Mouse (Mus musculus) heart, embryonic 11.5 days (tissue): ENCODE results near the gene Abcc4. TPM values are rescaled to one million over a fixed set of nuclear protein-coding genes. Genes with fewer than 3 reads are reported as not detected.

Experiments used
- ATAC-seq: fragments of 200-750 bp; cut with Nextera tagmentation; replicated peaks from 2 replicates; pipeline ENCODE4 v1.8.0; 2017; ENCODE audit warnings: moderate library complexity; ENCODE audit not compliant: insufficient number of reproducible peaks, low FRiP score, low TSS enrichment
- H3K27ac ChIP-seq: fragments of 300-500 bp; sonication (generic); 2 replicates; pipeline ENCODE4 v1.5.1; 2014; ENCODE audit warnings: mild to moderate bottlenecking, low read depth, low read length
- H3K27me3 ChIP-seq: fragments of 300-500 bp; sonication (generic); 2 replicates; pipeline ENCODE4 v1.6.1; 2014; ENCODE audit warnings: mild to moderate bottlenecking, low read length, mixed read lengths; ENCODE audit not compliant: control insufficient read depth, insufficient read depth
- H3K36me3 ChIP-seq: fragments of 300-500 bp; sonication (generic); 2 replicates; pipeline ENCODE4 v1.6.1; 2014; ENCODE audit warnings: mild to moderate bottlenecking, low read length, moderate library complexity, mixed read lengths; ENCODE audit not compliant: control insufficient read depth, insufficient read depth
- H3K4me1 ChIP-seq: fragments of 300-500 bp; sonication (generic); 2 replicates; pipeline ENCODE4 v1.6.1; 2014; ENCODE audit warnings: low read length; ENCODE audit not compliant: control insufficient read depth, insufficient read depth
- H3K4me2 ChIP-seq: fragments of 300-500 bp; sonication (generic); 2 replicates; pipeline ENCODE4 v1.6.1; 2014; ENCODE audit warnings: mild to moderate bottlenecking, moderate library complexity
- H3K4me3 ChIP-seq: fragments of 300-500 bp; sonication (generic); 2 replicates; pipeline ENCODE4 v1.5.1; 2014; ENCODE audit warnings: low read depth, low read length
- H3K9ac ChIP-seq: fragments of 300-500 bp; sonication (generic); 2 replicates; pipeline ENCODE4 v1.6.1; 2014; ENCODE audit warnings: mild to moderate bottlenecking, low read depth, low read length, moderate library complexity
- H3K9me3 ChIP-seq: fragments of 300-500 bp; sonication (generic); replicated peaks from 2 replicates; pipeline ENCODE4 v1.6.1; 2016; ENCODE audit warnings: low read length; ENCODE audit not compliant: control insufficient read depth
- WGBS: fragments of 180-500 bp; shearing (Covaris S2); extraction: QIAGEN DNeasy Blood & Tissue Kit; methylation state at CpG from one replicate; pipeline ENCODE4 v1.1.7; 2014; ENCODE audit not compliant: insufficient replicate concordance; 5-methylcytosine and 5-hydroxymethylcytosine counted together
- polyA plus RNA-seq: library from polyadenylated mRNA; unstranded; fragments of >200 nt; fragmentation: Nextera tagmentation; extraction: Ambion mirVana; gene quantifications from 2 replicates; pipeline ENCODE4 v1.2.1, GENCODE M21; 2014

Abcc4 gene
- polyA plus RNA-seq, 1 experiment from 2014 or later, result 1.6 TPM

- no peak for ATAC-seq
- WGBS, result 54% methylated on average over 3 of the region's 3 CpGs
- no peak overlapping the region for H3K4me2 ChIP-seq
Measured at GRCm38 (mm10) chr14:118621449-118621789, 84.6 kb downstream of the Abcc4 start.

GRCm38 (mm10) chr14:118620773-118621448 lies 85.1 kb downstream of the Abcc4 start:
- ATAC-seq, result no peak
- Histone ChIP-seq H3K4me1 (0 out of 2 replicates have a peak, but pooled peaks cover 9% of the 10 kb centered on the region), H3K9ac (no peak overlapping the region), H3K4me3 (no peak overlapping the region), H3K27ac (no peak overlapping the region), H3K36me3 (no peaks in the 10 kb centered on the region), H3K27me3 (no peaks in the 10 kb centered on the region), H3K9me3 (no peaks in the 10 kb centered on the region), H3K4me2 (no peak overlapping the region)
- WGBS, result 77% methylated on average over 6 of the region's 6 CpGs

More at GRCm38 (mm10) chr14:118621449-118621789, 84.6 kb downstream of the Abcc4 start:
- Histone ChIP-seq H3K4me1 (0 out of 2 replicates have a peak, but pooled peaks cover 9% of the 10 kb centered on the region), H3K9me3 (no peaks in the 10 kb centered on the region), H3K27ac (no peak overlapping the region), H3K27me3 (no peaks in the 10 kb centered on the region), H3K36me3 (no peaks in the 10 kb centered on the region), H3K9ac (no peak overlapping the region), H3K4me3 (no peak overlapping the region)

GRCm38 (mm10) chr14:118616698-118617311 lies 89.2 kb downstream of the Abcc4 start:
- no peaks in the 10 kb centered on the region for H3K27me3 ChIP-seq
- WGBS, result 67% methylated on average over 12 of the region's 12 CpGs
- no peaks in the 10 kb centered on the region for H3K9me3 ChIP-seq
- ATAC-seq, result no peak
- 0 out of 2 replicates have a peak, but pooled peaks cover 9% of the 10 kb centered on the region for H3K4me1 ChIP-seq
- no peaks in the 10 kb centered on the region for H3K36me3 ChIP-seq
- no peak overlapping the region for H3K27ac ChIP-seq
- no peak overlapping the region for H3K9ac ChIP-seq
- no peak overlapping the region for H3K4me3 ChIP-seq
- no peak overlapping the region for H3K4me2 ChIP-seq

- Histone ChIP-seq H3K9ac (no peak overlapping the region), H3K27me3 (no peaks in the 10 kb centered on the region), H3K36me3 (no peaks in the 10 kb centered on the region), H3K27ac (no peak overlapping the region), H3K4me1 (0 out of 2 replicates have a peak, but pooled peaks cover under 1% of the 10 kb centered on the region), H3K4me3 (no peak overlapping the region), H3K4me2 (no peak overlapping the region), H3K9me3 (no peaks in the 10 kb centered on the region)
- ATAC-seq, result no peak
- WGBS, result 66% methylated on average over 9 of the region's 9 CpGs
Measured at GRCm38 (mm10) chr14:118613734-118614133, 92.3 kb downstream of the Abcc4 start.

GRCm38 (mm10) chr14:118611714-118612113 lies 94.3 kb downstream of the Abcc4 start:
- Histone ChIP-seq H3K27me3 (no peaks in the 10 kb centered on the region), H3K9me3 (no peaks in the 10 kb centered on the region), H3K4me2 (no peak overlapping the region), H3K4me3 (no peak overlapping the region), H3K4me1 (no peaks in the 10 kb centered on the region), H3K36me3 (no peaks in the 10 kb centered on the region), H3K9ac (no peak overlapping the region), H3K27ac (no peak overlapping the region)
- 71% methylated on average over 17 of the region's 17 CpGs for WGBS
- no peak for ATAC-seq

- Histone ChIP-seq H3K4me3 (no peak overlapping the region), H3K4me1 (no peaks in the 10 kb centered on the region), H3K27ac (no peak overlapping the region), H3K9me3 (no peaks in the 10 kb centered on the region), H3K27me3 (no peaks in the 10 kb centered on the region), H3K9ac (no peak overlapping the region), H3K36me3 (no peaks in the 10 kb centered on the region), H3K4me2 (no peak overlapping the region)
- WGBS, result 91% methylated on average over 11 of the region's 11 CpGs
- ATAC-seq, result no peak
Measured at GRCm38 (mm10) chr14:118610786-118611185, 95.2 kb downstream of the Abcc4 start.

- Histone ChIP-seq H3K4me2 (no peak overlapping the region), H3K36me3 (no peaks in the 10 kb centered on the region), H3K4me1 (no peaks in the 10 kb centered on the region), H3K9ac (no peak overlapping the region), H3K4me3 (no peak overlapping the region), H3K9me3 (no peaks in the 10 kb centered on the region), H3K27ac (no peak overlapping the region), H3K27me3 (no peaks in the 10 kb centered on the region)
- no peak for ATAC-seq
- 85% methylated on average over 16 of the region's 16 CpGs for WGBS
Measured at GRCm38 (mm10) chr14:118608816-118609465, 97.1 kb downstream of the Abcc4 start.

- Histone ChIP-seq H3K9me3 (no peaks in the 10 kb centered on the region), H3K27ac (no peak overlapping the region), H3K4me3 (no peak overlapping the region), H3K27me3 (no peaks in the 10 kb centered on the region), H3K4me1 (no peaks in the 10 kb centered on the region), H3K9ac (no peak overlapping the region), H3K36me3 (no peaks in the 10 kb centered on the region), H3K4me2 (no peak overlapping the region)
- 86% methylated on average over 7 of the region's 7 CpGs for WGBS
- ATAC-seq, result no peak
Measured at GRCm38 (mm10) chr14:118608317-118608716, 97.7 kb downstream of the Abcc4 start.
